Mouse (Mus musculus) midbrain, embryonic 11.5 days (tissue): ENCODE results near the gene Nav2. TPM values are rescaled to one million over a fixed set of nuclear protein-coding genes. Genes with fewer than 3 reads are reported as not detected.

Experiments used
- ATAC-seq: fragments of 200-750 bp; cut with Nextera tagmentation; 2 replicates; pipeline ENCODE4 v1.8.0; 2017; ENCODE audit warnings: moderate TSS enrichment, moderate library complexity; ENCODE audit not compliant: low FRiP score
- DNase-seq: peaks from one replicate; pipeline ENCODE4 v3.0.0; 2015; ENCODE audit warnings: low spot score; ENCODE audit errors: missing footprints
- H3K27ac ChIP-seq: fragments of 300-500 bp; sonication (generic); 2 replicates; pipeline ENCODE4 v1.5.1; 2014; ENCODE audit warnings: low read depth, low read length
- H3K27me3 ChIP-seq: fragments of 300-500 bp; sonication (generic); 2 replicates; pipeline ENCODE4 v1.6.1; 2014; ENCODE audit warnings: mild to moderate bottlenecking, low read length, moderate library complexity, mixed read lengths; ENCODE audit not compliant: control insufficient read depth, insufficient read depth
- H3K36me3 ChIP-seq: fragments of 300-500 bp; sonication (generic); 2 replicates; pipeline ENCODE4 v1.6.1; 2014; ENCODE audit warnings: mild to moderate bottlenecking, low read length, moderate library complexity, mixed read lengths; ENCODE audit not compliant: control insufficient read depth, insufficient read depth
- H3K4me1 ChIP-seq: fragments of 300-500 bp; sonication (generic); 2 replicates; pipeline ENCODE4 v1.6.1; 2014; ENCODE audit warnings: low read length; ENCODE audit not compliant: control insufficient read depth, insufficient read depth
- H3K4me2 ChIP-seq: fragments of 300-500 bp; sonication (generic); 2 replicates; pipeline ENCODE4 v1.6.1; 2014; ENCODE audit warnings: mild to moderate bottlenecking, moderate library complexity
- H3K4me3 ChIP-seq: fragments of 300-500 bp; sonication (generic); 2 replicates; pipeline ENCODE4 v1.5.1; 2014; ENCODE audit warnings: low read depth, low read length
- H3K9ac ChIP-seq: fragments of 300-500 bp; sonication (generic); 2 replicates; pipeline ENCODE4 v1.6.1; 2014; ENCODE audit warnings: low read length
- H3K9me3 ChIP-seq: fragments of 300-500 bp; sonication (generic); 2 replicates; pipeline ENCODE4 v1.6.1; 2016; ENCODE audit warnings: low read length; ENCODE audit not compliant: control insufficient read depth
- WGBS: fragments of 180-500 bp; shearing (Covaris S2); extraction: QIAGEN DNeasy Blood & Tissue Kit; methylation state at CpG from one replicate; pipeline ENCODE4 v1.1.7; 2014; 5-methylcytosine and 5-hydroxymethylcytosine counted together
- polyA plus RNA-seq: library from polyadenylated mRNA; unstranded; fragments of >200 nt; fragmentation: Nextera tagmentation; extraction: Ambion mirVana; gene quantifications from 2 replicates; pipeline ENCODE4 v1.2.1, GENCODE M21; 2014

The Nav2 gene
- polyA plus RNA-seq, 1 experiment from 2014 or later = 15.9 TPM

- Histone ChIP-seq H3K4me2 (no peak overlapping the region), H3K9ac (no peak overlapping the region), H3K4me1 (peaks cover 27% of the 10 kb centered on the region), H3K9me3 (no peaks in the 10 kb centered on the region), H3K36me3 (no peaks in the 10 kb centered on the region), H3K4me3 (no peak overlapping the region), H3K27ac (peak overlapping the region; percentile 15; the same call in 1 of the 2 replicates), H3K27me3 (no peaks in the 10 kb centered on the region)
- DNase-seq (no peak), ATAC-seq (0 out of 2 replicates have a peak, but pooled peaks have one; percentile 40)
- 52% methylated on average over 5 of the region's 5 CpGs for WGBS
These were observed 432.8 kb downstream of the Nav2 start for GRCm38 (mm10) chr7:49341151-49341918.

GRCm38 (mm10) chr7:49341919-49342529 is 433.5 kb downstream of the Nav2 start:
- no peak overlapping the region for H3K27ac ChIP-seq
- H3K9me3 ChIP-seq = no peaks in the 10 kb centered on the region
- peaks cover 27% of the 10 kb centered on the region for H3K4me1 ChIP-seq
- no peak overlapping the region for H3K4me2 ChIP-seq
- H3K4me3 ChIP-seq = no peak overlapping the region
- H3K27me3 ChIP-seq = no peaks in the 10 kb centered on the region
- H3K36me3 ChIP-seq = no peaks in the 10 kb centered on the region
- ATAC-seq (peak; percentile 15; the same call in 1 of the 2 replicates), DNase-seq (no peak)
- H3K9ac ChIP-seq = no peak overlapping the region
- 89% methylated on average over 2 of the region's 2 CpGs for WGBS

GRCm38 (mm10) chr7:49342556-49343080 is 434.1 kb downstream of the Nav2 start:
- H3K9ac ChIP-seq = no peak overlapping the region
- no peaks in the 10 kb centered on the region for H3K36me3 ChIP-seq
- no peaks in the 10 kb centered on the region for H3K9me3 ChIP-seq
- H3K27ac ChIP-seq = no peak overlapping the region
- H3K27me3 ChIP-seq = no peaks in the 10 kb centered on the region
- DNase-seq = no peak
- H3K4me3 ChIP-seq = no peak overlapping the region
- peaks cover 28% of the 10 kb centered on the region for H3K4me1 ChIP-seq
- ATAC-seq = no peak
- 42% methylated on average over 13 of the region's 13 CpGs for WGBS
- no peak overlapping the region for H3K4me2 ChIP-seq

- Histone ChIP-seq H3K27ac (no peak overlapping the region), H3K4me1 (peaks cover 34% of the 10 kb centered on the region), H3K4me3 (no peak overlapping the region), H3K9me3 (no peaks in the 10 kb centered on the region), H3K9ac (no peak overlapping the region), H3K27me3 (no peaks in the 10 kb centered on the region), H3K4me2 (no peak overlapping the region), H3K36me3 (no peaks in the 10 kb centered on the region)
- WGBS = 21% methylated on average over 16 of the region's 16 CpGs
- ATAC-seq (peak; percentile 33; the same call in 1 of the 2 replicates), DNase-seq (no peak)
These were observed 434.6 kb downstream of the Nav2 start for GRCm38 (mm10) chr7:49343081-49343600.

- no peak overlapping the region for H3K4me2 ChIP-seq
- no peaks in the 10 kb centered on the region for H3K27me3 ChIP-seq
- WGBS = 39% methylated on average over 4 of the region's 4 CpGs
- no peak overlapping the region for H3K4me3 ChIP-seq
- peaks cover 40% of the 10 kb centered on the region for H3K4me1 ChIP-seq
- H3K9me3 ChIP-seq = no peaks in the 10 kb centered on the region
- H3K9ac ChIP-seq = no peak overlapping the region
- no peaks in the 10 kb centered on the region for H3K36me3 ChIP-seq
- H3K27ac ChIP-seq = no peak overlapping the region
- ATAC-seq = peak; percentile 1; the same call in 1 of the 2 replicates
- no peak for DNase-seq
These were observed 435.4 kb downstream of the Nav2 start for GRCm38 (mm10) chr7:49343752-49344484.

GRCm38 (mm10) chr7:49347338-49348272 is 439.1 kb downstream of the Nav2 start:
- Histone ChIP-seq H3K4me3 (no peak overlapping the region), H3K27me3 (no peaks in the 10 kb centered on the region), H3K9me3 (no peaks in the 10 kb centered on the region), H3K4me1 (peaks cover 29% of the 10 kb centered on the region), H3K36me3 (no peaks in the 10 kb centered on the region), H3K9ac (no peak overlapping the region), H3K27ac (no peak overlapping the region), H3K4me2 (no peak overlapping the region)
- no peak for DNase-seq
- ATAC-seq = no peak
- 35% methylated on average over 16 of the region's 16 CpGs for WGBS

GRCm38 (mm10) chr7:49348636-49349035 is 440.1 kb downstream of the Nav2 start:
- Histone ChIP-seq H3K27ac (no peak overlapping the region), H3K9ac (no peak overlapping the region), H3K9me3 (no peaks in the 10 kb centered on the region), H3K36me3 (no peaks in the 10 kb centered on the region), H3K4me1 (peaks cover 19% of the 10 kb centered on the region), H3K4me2 (no peak overlapping the region), H3K4me3 (no peak overlapping the region), H3K27me3 (no peaks in the 10 kb centered on the region)
- ATAC-seq (no peak), DNase-seq (no peak)
- 25% methylated on average over 2 of the region's 2 CpGs for WGBS

- Histone ChIP-seq H3K9me3 (no peaks in the 10 kb centered on the region), H3K27me3 (no peaks in the 10 kb centered on the region), H3K4me3 (no peak overlapping the region), H3K27ac (no peak overlapping the region), H3K4me1 (peaks cover 16% of the 10 kb centered on the region), H3K36me3 (no peaks in the 10 kb centered on the region), H3K4me2 (no peak overlapping the region), H3K9ac (no peak overlapping the region)
- no peak for ATAC-seq
- 79% methylated on average over 8 of the region's 8 CpGs for WGBS
- DNase-seq = no peak
These were observed 441.9 kb downstream of the Nav2 start for GRCm38 (mm10) chr7:49350321-49351007.
